Comparison of ENCODE assay signal across 22 mouse cellular contexts in genomic region chr6:122601031-122601430, GRCm38 (mm10). TPM values are rescaled to one million over a fixed set of nuclear protein-coding genes. Genes with fewer than 3 reads are reported as not detected.
"Had no signal": no experiment of that assay in that cellular context is flagged by ENCODE, and none has a peak within 500 bp of the region (broad histone marks: within the 10 kb centered on the region; RNA-seq: fewer than 3 reads in every experiment).

No protein-coding gene starts in this region.

- H3K36me3 ChIP-seq: kidney, embryonic 15.5 days; limb, embryonic 15.5 days; midbrain, embryonic 12.5 days; stomach, embryonic 15.5 days had no signal

- H3K9me3 ChIP-seq: kidney, embryonic 15.5 days; limb, embryonic 15.5 days; midbrain, embryonic 12.5 days; stomach, embryonic 15.5 days had no signal

- H3K27ac ChIP-seq: kidney, embryonic 15.5 days; limb, embryonic 15.5 days; midbrain, embryonic 12.5 days; stomach, embryonic 15.5 days had no signal

- H3K4me2 ChIP-seq: kidney, embryonic 15.5 days; limb, embryonic 15.5 days; midbrain, embryonic 12.5 days; stomach, embryonic 15.5 days had no signal

- H3K4me1 ChIP-seq: kidney, embryonic 15.5 days; limb, embryonic 15.5 days; stomach, embryonic 15.5 days had no signal

- H3K4me3 ChIP-seq: kidney, embryonic 15.5 days; limb, embryonic 15.5 days; midbrain, embryonic 12.5 days; stomach, embryonic 15.5 days had no signal

- ATAC-seq: intestine, embryonic 16.5 days; midbrain, embryonic 16.5 days had no signal

- DNase-seq: kidney, adult 2 months; kidney, postnatal 25 days; lung, adult 18-20 months; lung, postnatal 36 days; right cerebral cortex, postnatal 14 days; thymus, adult 2 months; thymus, postnatal 25 days had no signal

- H3K27me3 ChIP-seq: kidney, embryonic 15.5 days; limb, embryonic 15.5 days; midbrain, embryonic 12.5 days; stomach, embryonic 15.5 days had no signal

- H3K9ac ChIP-seq: kidney, embryonic 15.5 days; limb, embryonic 15.5 days; midbrain, embryonic 12.5 days; stomach, embryonic 15.5 days had no signal

RNA-seq across cellular contexts. Expression of gene Gdf3, which starts 8.9 kb away (rescaled TPM):
- total RNA-seq: layer of hippocampus, postnatal 25 days; left cerebral cortex, adult 8-10 months; left cerebral cortex, postnatal 25 days had no signal
- polyA plus RNA-seq: kidney, adult 2 months; kidney, embryonic 15.5 days; midbrain, embryonic 12.5 days; neural tube, embryonic 14.5 days; urinary bladder, adult 2 months had no signal

RNA-seq across cellular contexts. Expression of gene Dppa3, which starts 25.2 kb away (rescaled TPM):
- total RNA-seq: layer of hippocampus, postnatal 25 days; left cerebral cortex, adult 8-10 months; left cerebral cortex, postnatal 25 days; megakaryocyte-erythroid progenitor cell, adult 5-6 weeks had no signal
- polyA plus RNA-seq: intestine, embryonic 16.5 days; kidney, adult 2 months; kidney, embryonic 15.5 days; limb, embryonic 11.5 days; limb, embryonic 15.5 days; midbrain, embryonic 12.5 days; midbrain, embryonic 16.5 days; neural tube, embryonic 14.5 days; stomach, embryonic 15.5 days had no signal

RNA-seq across cellular contexts. Expression of gene Aicda, which starts 47.4 kb away (rescaled TPM):
- total RNA-seq: layer of hippocampus, postnatal 25 days; left cerebral cortex, adult 8-10 months; left cerebral cortex, postnatal 25 days; megakaryocyte-erythroid progenitor cell, adult 5-6 weeks had no signal
- polyA plus RNA-seq: intestine, embryonic 16.5 days; kidney, adult 2 months; kidney, embryonic 15.5 days; lung, embryonic 16.5 days; midbrain, embryonic 12.5 days; testis, adult 2 months; urinary bladder, adult 2 months had no signal
